Mouse (Mus musculus) testis, adult 2 months (tissue): ENCODE measurements around the gene Hist1h2ae.

Experiments
- CTCF ChIP-seq: fragments of 200-500 bp; IDR thresholded peaks from 2 replicates; pipeline ENCODE4 v1.5.1; 2012; ENCODE audit warnings: low read depth, mild to moderate bottlenecking, inconsistent platforms, low read length, moderate library complexity; ENCODE audit not compliant: control insufficient read depth, insufficient read depth, insufficient replicate concordance
- POLR2A ChIP-seq: fragments of 200-500 bp; IDR thresholded peaks from 2 replicates; pipeline ENCODE4 v1.6.1; 2012; ENCODE audit warnings: low read depth, mild to moderate bottlenecking, inconsistent platforms, low read length, moderate library complexity; ENCODE audit not compliant: control insufficient read depth

DNA sequence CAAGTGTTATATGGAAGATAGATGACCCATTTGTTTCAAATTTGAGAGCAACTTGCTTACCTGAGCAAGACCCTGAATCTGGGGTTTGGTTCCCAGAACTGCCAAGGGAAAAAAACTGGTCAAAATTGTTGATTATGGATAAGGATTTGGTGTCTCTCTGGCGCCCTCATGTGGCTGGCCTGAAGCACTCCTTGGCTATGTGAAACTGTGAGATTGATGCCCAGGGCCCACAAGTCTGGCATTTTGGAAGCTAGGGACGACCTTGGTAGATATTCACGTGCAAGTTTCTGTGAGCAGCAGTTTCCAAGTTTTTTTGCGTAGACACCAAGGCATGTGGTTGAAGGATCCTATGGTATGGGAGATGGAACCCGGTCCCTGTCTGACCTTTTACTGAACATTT lies 46.4 kb downstream of the Hist1h2ae start:
- TF ChIP-seq CTCF (peak; percentile 73; the same call in 1 of the 2 replicates), POLR2A (no peak)
